Mouse (Mus musculus) heart, embryonic 13.5 days (tissue): ENCODE measurements around the gene Esrp2. TPM values are rescaled to one million over a fixed set of nuclear protein-coding genes. Genes with fewer than 3 reads are reported as not detected.
A peak's percentile ranks its signal among the peaks of the same experiment; 100 is the strongest.

Source experiments
- ATAC-seq: fragments of 200-750 bp; cut with Nextera tagmentation; 2 replicates; pipeline ENCODE4 v1.8.0; 2017; ENCODE audit warnings: moderate TSS enrichment; ENCODE audit not compliant: insufficient number of reproducible peaks, low FRiP score, low TSS enrichment; ENCODE audit errors: extremely low read depth
- H3K27ac ChIP-seq: fragments of 300-500 bp; sonication (generic); replicated peaks from 2 replicates; pipeline ENCODE4 v1.5.1; 2015; ENCODE audit warnings: moderate library complexity, mild to moderate bottlenecking, inconsistent platforms
- H3K27me3 ChIP-seq: fragments of 300-500 bp; sonication (generic); replicated peaks from 2 replicates; pipeline ENCODE4 v1.6.1; 2015; ENCODE audit warnings: mild to moderate bottlenecking, inconsistent platforms
- H3K36me3 ChIP-seq: fragments of 300-500 bp; sonication (generic); 2 replicates; pipeline ENCODE4 v1.6.1; 2015; ENCODE audit warnings: mild to moderate bottlenecking, inconsistent platforms
- H3K4me1 ChIP-seq: fragments of 300-500 bp; sonication (generic); 2 replicates; pipeline ENCODE4 v1.6.1; 2015; ENCODE audit warnings: inconsistent platforms
- H3K4me2 ChIP-seq: fragments of 300-500 bp; sonication (generic); 2 replicates; pipeline ENCODE4 v1.6.1; 2015; ENCODE audit warnings: inconsistent platforms, mild to moderate bottlenecking, moderate library complexity
- H3K4me3 ChIP-seq: fragments of 300-500 bp; sonication (generic); 2 replicates; pipeline ENCODE4 v1.5.1; 2015; ENCODE audit warnings: moderate library complexity, mild to moderate bottlenecking, inconsistent platforms
- H3K9ac ChIP-seq: fragments of 300-500 bp; sonication (generic); 2 replicates; pipeline ENCODE4 v1.6.1; 2015; ENCODE audit warnings: inconsistent platforms, mild to moderate bottlenecking, moderate library complexity
- H3K9me3 ChIP-seq: fragments of 300-500 bp; sonication (generic); 2 replicates; pipeline ENCODE4 v1.6.1; 2016; ENCODE audit warnings: inconsistent platforms
- WGBS: fragments of 180-500 bp; shearing (Covaris S2); methylation state at CpG from one replicate; pipeline ENCODE4 v1.1.7; 2015; ENCODE audit warnings: mixed read lengths; 5-methylcytosine and 5-hydroxymethylcytosine counted together
- polyA plus RNA-seq: library from polyadenylated mRNA; unstranded; fragments of >200 nt; fragmentation: Nextera tagmentation; extraction: Ambion mirVana; gene quantifications from 2 replicates; pipeline ENCODE4 v1.2.1, GENCODE M21; 2015

Esrp2 gene
- polyA plus RNA-seq, 1 experiment from 2014 or later = 1.7 TPM

GRCm38 (mm10) chr8:106112041-106112440, 24.7 kb downstream of the Esrp2 start:
- peaks cover 79% of the 10 kb centered on the region for H3K36me3 ChIP-seq
- H3K27ac ChIP-seq = 0 out of 2 replicates have a peak overlapping the region, but pooled peaks have one; percentile 15
- no peak overlapping the region for H3K4me3 ChIP-seq
- no peaks in the 10 kb centered on the region for H3K27me3 ChIP-seq
- 55% methylated on average over 2 of the region's 2 CpGs for WGBS
- no peak overlapping the region for H3K4me2 ChIP-seq
- ATAC-seq = no peak
- H3K9ac ChIP-seq = no peak overlapping the region
- no peaks in the 10 kb centered on the region; the same call in 1 of the 2 replicates for H3K4me1 ChIP-seq
- H3K9me3 ChIP-seq = no peaks in the 10 kb centered on the region

GRCm38 (mm10) chr8:106108729-106109128, 28.0 kb downstream of the Esrp2 start:
- no peak for ATAC-seq
- no peak overlapping the region for H3K4me2 ChIP-seq
- H3K36me3 ChIP-seq = peaks cover 75% of the 10 kb centered on the region
- H3K27me3 ChIP-seq = no peaks in the 10 kb centered on the region
- no peak overlapping the region for H3K9ac ChIP-seq
- no peaks in the 10 kb centered on the region; the same call in 1 of the 2 replicates for H3K4me1 ChIP-seq
- H3K27ac ChIP-seq = no peak overlapping the region
- H3K9me3 ChIP-seq = no peaks in the 10 kb centered on the region
- H3K4me3 ChIP-seq = no peak overlapping the region
- WGBS = 92% methylated on average over 3 of the region's 3 CpGs

GRCm38 (mm10) chr8:106108080-106108479, 28.7 kb downstream of the Esrp2 start:
- no peak overlapping the region for H3K4me2 ChIP-seq
- no peaks in the 10 kb centered on the region for H3K9me3 ChIP-seq
- 93% methylated on average over 4 of the region's 4 CpGs for WGBS
- H3K27ac ChIP-seq = no peak overlapping the region
- H3K9ac ChIP-seq = no peak overlapping the region
- no peaks in the 10 kb centered on the region for H3K27me3 ChIP-seq
- peaks cover 81% of the 10 kb centered on the region for H3K36me3 ChIP-seq
- H3K4me3 ChIP-seq = no peak overlapping the region
- ATAC-seq = no peak
- no peaks in the 10 kb centered on the region; the same call in 1 of the 2 replicates for H3K4me1 ChIP-seq

GRCm38 (mm10) chr8:106106193-106106592, 30.6 kb downstream of the Esrp2 start:
- Histone ChIP-seq H3K9me3 (no peaks in the 10 kb centered on the region), H3K27me3 (no peaks in the 10 kb centered on the region), H3K36me3 (peaks cover 84% of the 10 kb centered on the region), H3K27ac (no peak overlapping the region), H3K4me2 (no peak overlapping the region), H3K4me1 (no peaks in the 10 kb centered on the region), H3K9ac (no peak overlapping the region), H3K4me3 (no peak overlapping the region)
- WGBS = 77% methylated on average over 1 of the region's 1 CpGs
- no peak for ATAC-seq

GRCm38 (mm10) chr8:106103888-106104287, 32.9 kb downstream of the Esrp2 start:
- H3K9ac ChIP-seq = no peak overlapping the region
- H3K9me3 ChIP-seq = no peaks in the 10 kb centered on the region
- H3K27me3 ChIP-seq = no peaks in the 10 kb centered on the region
- no peak overlapping the region for H3K4me3 ChIP-seq
- WGBS = 77% methylated on average over 2 of the region's 2 CpGs
- H3K4me2 ChIP-seq = no peak overlapping the region
- no peak overlapping the region for H3K27ac ChIP-seq
- peaks cover 76% of the 10 kb centered on the region for H3K36me3 ChIP-seq
- no peaks in the 10 kb centered on the region for H3K4me1 ChIP-seq
- no peak for ATAC-seq

GRCm38 (mm10) chr8:106102321-106102720, 34.5 kb downstream of the Esrp2 start:
- no peak for ATAC-seq
- Histone ChIP-seq H3K9ac (no peak overlapping the region), H3K27ac (no peak overlapping the region), H3K27me3 (no peaks in the 10 kb centered on the region), H3K4me1 (no peaks in the 10 kb centered on the region), H3K9me3 (no peaks in the 10 kb centered on the region), H3K36me3 (peaks cover 62% of the 10 kb centered on the region), H3K4me3 (no peak overlapping the region), H3K4me2 (no peak overlapping the region)
- WGBS = 86% methylated on average over 4 of the region's 4 CpGs

Other genes starting within 250 kb of the Esrp2 start
- 0.52 and 0.88 TPM in 2 replicates for gene Nrn1l, start 243.4 kb downstream of the Esrp2 start, polyA plus RNA-seq
- gene Pskh1, start 236.5 kb downstream of the Esrp2 start, polyA plus RNA-seq = 23.6 and 24.6 TPM in 2 replicates
- 0.74 and 1.1 TPM in 2 replicates for gene Ctrl, start 203.1 kb downstream of the Esrp2 start, polyA plus RNA-seq
- 51.9 and 61.3 TPM in 2 replicates for gene Psmb10, start 198.5 kb downstream of the Esrp2 start, polyA plus RNA-seq
- gene Lcat, start 193.6 kb downstream of the Esrp2 start, polyA plus RNA-seq = 1.5 and 3.0 TPM in 2 replicates
- 37.7 and 39.4 TPM in 2 replicates for gene Slc12a4, start 170.9 kb downstream of the Esrp2 start, polyA plus RNA-seq
- not detected in 2 replicates for gene Dpep3, start 157.5 kb downstream of the Esrp2 start, polyA plus RNA-seq
- 16.4 and 16.7 TPM in 2 replicates for gene Dus2, start 145.6 kb downstream of the Esrp2 start, polyA plus RNA-seq
- gene Dpep2nb, start 131.0 kb downstream of the Esrp2 start, polyA plus RNA-seq = 0.22 and 0.35 TPM in 2 replicates
- gene Ddx28, start 125.1 kb downstream of the Esrp2 start, polyA plus RNA-seq = 12.2 and 12.5 TPM in 2 replicates
- 3.4 and 4.5 TPM in 2 replicates for gene Nfatc3, start 78.1 kb downstream of the Esrp2 start, polyA plus RNA-seq
- gene Pla2g15, start 13.4 kb upstream of the Esrp2 start, polyA plus RNA-seq = 8.4 and 9.5 TPM in 2 replicates
- gene Slc7a6, start 31.9 kb upstream of the Esrp2 start, polyA plus RNA-seq = 31.9 and 37.6 TPM in 2 replicates
- 20.2 and 22.7 TPM in 2 replicates for gene Slc7a6os, start 74.0 kb upstream of the Esrp2 start, polyA plus RNA-seq
- gene Prmt7, start 74.0 kb upstream of the Esrp2 start, polyA plus RNA-seq = 35.7 and 36.6 TPM in 2 replicates
- gene Smpd3, start 201.0 kb upstream of the Esrp2 start, polyA plus RNA-seq = 1.6 and 2.0 TPM in 2 replicates